Mouse (Mus musculus): Measurements from ENCODE around the gene Cntnap5c. TPM values are rescaled to one million over a fixed set of nuclear protein-coding genes. Genes with fewer than 3 reads are reported as not detected.

Gene Cntnap5c
- total RNA-seq, 2 experiments from 2014 or later: not detected

Other genes starting within 250 kb of the Cntnap5c start
- gene Vmn2r120, start 224.1 kb upstream of the Cntnap5c start, total RNA-seq (2015): not detected in 2 replicates
- not detected in 2 replicates for gene Vmn2r120, start 224.1 kb upstream of the Cntnap5c start, total RNA-seq (2017)
- not detected in 2 replicates for gene Gm21834, start 27.4 kb upstream of the Cntnap5c start, total RNA-seq (2015)
- not detected in 2 replicates for gene Gm21834, start 27.4 kb upstream of the Cntnap5c start, total RNA-seq (2017)

Data from megakaryocyte progenitor cell, adult 5-6 weeks (primary cell).